ENCODE assay signal across 31 mouse cellular contexts in the genomic region with DNA sequence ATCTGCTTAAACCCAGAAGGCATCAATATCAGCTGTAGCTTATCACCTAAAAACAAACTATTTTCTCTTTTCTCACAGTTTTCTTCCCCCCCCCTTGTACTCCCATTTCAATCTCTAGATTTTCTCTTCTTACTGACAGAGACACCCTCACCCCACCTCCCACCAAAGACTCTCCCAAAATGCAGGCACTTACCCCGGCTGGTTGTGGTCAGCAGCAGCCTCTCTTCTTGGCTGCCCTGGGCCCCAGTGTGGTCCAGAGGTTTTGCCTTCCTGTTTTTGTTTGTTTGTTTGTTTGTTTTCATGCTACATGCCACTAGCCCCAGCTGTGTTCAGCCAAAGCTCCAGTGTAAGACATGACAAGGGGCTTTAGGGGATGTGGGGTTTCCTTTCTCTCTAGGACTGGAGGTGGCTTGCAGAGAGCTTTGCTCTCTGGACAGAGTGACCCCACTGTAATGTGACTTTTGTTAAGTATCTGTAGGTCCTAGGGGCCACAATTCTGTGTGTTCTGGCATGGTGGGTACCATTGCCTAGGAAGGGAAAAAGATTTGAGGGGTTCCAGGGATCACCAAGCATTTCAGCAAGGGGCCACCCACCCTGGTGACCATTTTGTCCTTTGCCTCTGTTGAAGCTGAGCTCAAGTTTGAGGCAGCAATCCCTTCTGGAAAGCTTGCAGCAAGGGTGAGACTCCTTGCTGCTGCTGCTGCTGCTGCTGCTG. TPM values are rescaled to one million over a fixed set of nuclear protein-coding genes. Genes with fewer than 3 reads are reported as not detected.
A peak's percentile ranks its signal among the peaks of the same experiment; 100 is the strongest.
DNase-seq lines count a peak whose midpoint lies in the region; ATAC-seq lines count a peak whose summit lies in the region.
"Had no signal": no experiment of that assay in that cellular context is flagged by ENCODE, and none has a peak within 500 bp of the region (broad histone marks: within the 10 kb centered on the region; RNA-seq: fewer than 3 reads in every experiment).

No protein-coding gene starts in this region.

- DNase-seq in adrenal gland, adult (ENCODE audit: inconsistent age in 2 of 2, low spot score in 1 of 2) = peak; percentile 9 to 52
- no peak for DNase-seq in adrenal gland, postnatal 14 days
- peak; percentile 34 for DNase-seq in hindbrain, embryonic 10.5 days (ENCODE audit: low spot score)
- DNase-seq in hindbrain, embryonic 14.5 days (ENCODE audit: low spot score) = no peak
- DNase-seq in kidney, adult 8-10 months = no peak
- DNase-seq: cerebellum, adult 2 months; cerebellum, postnatal 25 days; gastrocnemius, postnatal 25 days; heart, adult 18-20 months; heart, postnatal 10 days; layer of hippocampus, adult 9-11 months; thymus, adult 18-20 months; thymus, postnatal 36 days had no signal

- H3K27me3 ChIP-seq in hindbrain, embryonic 10.5 days (ENCODE audit: insufficient read depth, poor library complexity, severe bottlenecking) = peaks cover 100% of the 10 kb centered on the region
- H3K27me3 ChIP-seq in hindbrain, embryonic 14.5 days (ENCODE audit: control insufficient read depth, insufficient read depth, low read length) = peaks cover 100% of the 10 kb centered on the region
- H3K27me3 ChIP-seq in kidney, embryonic 16.5 days (ENCODE audit: insufficient read depth, low read length) = no peaks in the 10 kb centered on the region; the same call in 1 of the 2 replicates
- H3K27me3 ChIP-seq in neural tube, embryonic 12.5 days (replicated peaks) = peaks cover 17% of the 10 kb centered on the region

- H3K4me2 ChIP-seq in hindbrain, embryonic 14.5 days (replicated peaks) = no peak overlapping the region
- no peak overlapping the region for H3K4me2 ChIP-seq in kidney, embryonic 16.5 days (replicated peaks; ENCODE audit: low read depth, low read length)
- H3K4me2 ChIP-seq in neural tube, embryonic 12.5 days (replicated peaks) = peak overlapping the region; percentile 100
- H3K4me2 ChIP-seq: heart, embryonic 12.5 days; hindbrain, embryonic 15.5 days; intestine, embryonic 15.5 days; limb, embryonic 15.5 days; stomach, embryonic 15.5 days had no signal

- H3K36me3 ChIP-seq in hindbrain, embryonic 10.5 days = no peaks in the 10 kb centered on the region
- H3K36me3 ChIP-seq in hindbrain, embryonic 14.5 days (replicated peaks; ENCODE audit: control insufficient read depth, insufficient read depth) = no peaks in the 10 kb centered on the region
- H3K36me3 ChIP-seq in kidney, embryonic 16.5 days (ENCODE audit: insufficient read depth, low read length) = peaks cover 9% of the 10 kb centered on the region; the same call in 1 of the 2 replicates
- no peaks in the 10 kb centered on the region for H3K36me3 ChIP-seq in neural tube, embryonic 12.5 days
- H3K36me3 ChIP-seq: embryonic facial prominence, embryonic 10.5 days; forebrain, embryonic 10.5 days; heart, embryonic 12.5 days; hindbrain, embryonic 15.5 days; intestine, embryonic 15.5 days; limb, embryonic 15.5 days; stomach, embryonic 15.5 days had no signal

- no peak overlapping the region for H3K27ac ChIP-seq in hindbrain, embryonic 10.5 days
- H3K27ac ChIP-seq in hindbrain, embryonic 14.5 days = no peak overlapping the region
- H3K27ac ChIP-seq in kidney, embryonic 16.5 days (ENCODE audit: low read length) = no peak overlapping the region
- peak overlapping the region; percentile 11; the same call in 1 of the 2 replicates for H3K27ac ChIP-seq in neural tube, embryonic 12.5 days
- H3K27ac ChIP-seq: embryonic facial prominence, embryonic 10.5 days; forebrain, embryonic 10.5 days; hindbrain, embryonic 15.5 days; intestine, embryonic 15.5 days; limb, embryonic 15.5 days; macrophage; stomach, embryonic 15.5 days had no signal

- H3K9ac ChIP-seq in hindbrain, embryonic 14.5 days = no peak overlapping the region
- peak overlapping the region; percentile 51 for H3K9ac ChIP-seq in kidney, embryonic 16.5 days (replicated peaks; ENCODE audit: low read length)
- H3K9ac ChIP-seq in neural tube, embryonic 12.5 days = peak overlapping the region; percentile 100
- H3K9ac ChIP-seq: heart, embryonic 12.5 days; hindbrain, embryonic 15.5 days; intestine, embryonic 15.5 days; limb, embryonic 15.5 days; stomach, embryonic 15.5 days had no signal

- H3K9me3 ChIP-seq in hindbrain, embryonic 10.5 days = no peaks in the 10 kb centered on the region
- H3K9me3 ChIP-seq in hindbrain, embryonic 14.5 days (ENCODE audit: control insufficient read depth, low read length) = no peaks in the 10 kb centered on the region
- no peaks in the 10 kb centered on the region for H3K9me3 ChIP-seq in kidney, embryonic 16.5 days (ENCODE audit: low read length)
- H3K9me3 ChIP-seq in neural tube, embryonic 12.5 days = no peaks in the 10 kb centered on the region
- H3K9me3 ChIP-seq: embryonic facial prominence, embryonic 10.5 days; forebrain, embryonic 10.5 days; heart, embryonic 12.5 days; hindbrain, embryonic 15.5 days; intestine, embryonic 15.5 days; limb, embryonic 15.5 days; stomach, embryonic 15.5 days had no signal

- peaks cover 14% of the 10 kb centered on the region for H3K4me1 ChIP-seq in hindbrain, embryonic 10.5 days (replicated peaks)
- no peaks in the 10 kb centered on the region for H3K4me1 ChIP-seq in hindbrain, embryonic 14.5 days (replicated peaks; ENCODE audit: control insufficient read depth, insufficient read depth, low read length)
- H3K4me1 ChIP-seq in kidney, embryonic 16.5 days (ENCODE audit: insufficient read depth, low read length) = peaks cover 65% of the 10 kb centered on the region
- H3K4me1 ChIP-seq in neural tube, embryonic 12.5 days = peaks cover 71% of the 10 kb centered on the region

- ATAC-seq in hindbrain, embryonic 14.5 days (ENCODE audit: low FRiP score) = no peak
- no peak for ATAC-seq in kidney, embryonic 16.5 days (ENCODE audit: low FRiP score, low TSS enrichment)
- no peak for ATAC-seq in neural tube, embryonic 12.5 days (ENCODE audit: low FRiP score, low read depth)
- ATAC-seq in erythroid progenitor cell, adult 5-6 weeks (replicated peaks; ENCODE audit: low FRiP score, poor library complexity, severe bottlenecking) = no peak
- ATAC-seq: activated CD4-positive, CD25-positive, alpha-beta regulatory T cell, adult 4 months; intestine, embryonic 15.5 days; lung, postnatal 0 days had no signal

- no peak overlapping the region for H3K4me3 ChIP-seq in hindbrain, embryonic 10.5 days
- no peak overlapping the region for H3K4me3 ChIP-seq in hindbrain, embryonic 14.5 days (replicated peaks; ENCODE audit: low read length)
- no peak overlapping the region for H3K4me3 ChIP-seq in kidney, embryonic 16.5 days (ENCODE audit: low read length)
- 0 out of 2 replicates have a peak overlapping the region, but pooled peaks have one; percentile 9 for H3K4me3 ChIP-seq in neural tube, embryonic 12.5 days
- H3K4me3 ChIP-seq: embryonic facial prominence, embryonic 10.5 days; forebrain, embryonic 10.5 days; heart, embryonic 12.5 days; hindbrain, embryonic 15.5 days; intestine, embryonic 15.5 days; limb, embryonic 15.5 days; stomach, embryonic 15.5 days had no signal

- 0% methylated on average over 1 of the region's 1 CpGs for WGBS in hindbrain, embryonic 10.5 days
- 0% methylated on average over 1 of the region's 1 CpGs for WGBS in hindbrain, embryonic 14.5 days
- WGBS in kidney, embryonic 16.5 days = 64% methylated on average over 1 of the region's 1 CpGs
- 16% methylated on average over 1 of the region's 1 CpGs for WGBS in neural tube, embryonic 12.5 days

RNA-seq across cellular contexts. Expression of gene Hoxb9, which starts 3.1 kb away (rescaled TPM):
- 99.3 and 156 TPM in 2 replicates for total RNA-seq in adrenal gland, postnatal 14 days (2021)
- polyA plus RNA-seq in hindbrain, embryonic 10.5 days (2016; fragmentation: Nextera tagmentation; extraction: Ambion mirVana) = not detected in 2 replicates
- polyA plus RNA-seq in hindbrain, embryonic 14.5 days (2014; fragmentation: Nextera tagmentation; extraction: Ambion mirVana) = 10.7 and 22.4 TPM in 2 replicates
- polyA plus RNA-seq in kidney, embryonic 16.5 days (2015; fragmentation: Nextera tagmentation; extraction: Ambion mirVana) = 21.5 and 24.5 TPM in 2 replicates
- 76.1 and 90.5 TPM in 2 replicates for polyA plus RNA-seq in neural tube, embryonic 12.5 days (2016; fragmentation: Nextera tagmentation; extraction: Ambion mirVana)
- not detected in 2 replicates for total RNA-seq in erythroid progenitor cell, adult 5-6 weeks (2015; ENCODE audit: low replicate concordance)
- not detected in 2 replicates for total RNA-seq in erythroid progenitor cell, adult 5-6 weeks (2017; ENCODE audit: low replicate concordance)
- total RNA-seq: heart, adult 18-20 months; heart, postnatal 10 days; left cerebral cortex, adult 18-20 months; left cerebral cortex, postnatal 25 days; monocyte, adult 5-6 weeks; neutrophil, adult 5-6 weeks had no signal
- polyA plus RNA-seq: cerebellum, adult 2 months; embryonic facial prominence, embryonic 10.5 days; forebrain, embryonic 10.5 days; liver, embryonic 16.5 days; lung, postnatal 0 days; macrophage had no signal

RNA-seq across cellular contexts. Expression of gene Hoxb8, which starts 13.5 kb away (rescaled TPM):
- total RNA-seq in adrenal gland, postnatal 14 days (2021) = 56.7 and 59.4 TPM in 2 replicates
- 0.08 TPM in 1 of 2 replicates, not detected in the other for polyA plus RNA-seq in hindbrain, embryonic 10.5 days (2016; fragmentation: Nextera tagmentation; extraction: Ambion mirVana)
- polyA plus RNA-seq in hindbrain, embryonic 14.5 days (2014; fragmentation: Nextera tagmentation; extraction: Ambion mirVana) = 41.2 and 50.6 TPM in 2 replicates
- polyA plus RNA-seq in kidney, embryonic 16.5 days (2015; fragmentation: Nextera tagmentation; extraction: Ambion mirVana) = 9.5 and 12.9 TPM in 2 replicates
- polyA plus RNA-seq in neural tube, embryonic 12.5 days (2016; fragmentation: Nextera tagmentation; extraction: Ambion mirVana) = 35.7 and 53.3 TPM in 2 replicates
- total RNA-seq in erythroid progenitor cell, adult 5-6 weeks (2015; ENCODE audit: low replicate concordance) = not detected in 2 replicates
- not detected in 2 replicates for total RNA-seq in erythroid progenitor cell, adult 5-6 weeks (2017; ENCODE audit: low replicate concordance)
- total RNA-seq: heart, adult 18-20 months; heart, postnatal 10 days; left cerebral cortex, adult 18-20 months; left cerebral cortex, postnatal 25 days; monocyte, adult 5-6 weeks; neutrophil, adult 5-6 weeks had no signal
- polyA plus RNA-seq: activated CD4-positive, CD25-positive, alpha-beta regulatory T cell, adult 4 months; embryonic facial prominence, embryonic 10.5 days; forebrain, embryonic 10.5 days; heart, embryonic 12.5 days; liver, embryonic 16.5 days; macrophage had no signal

RNA-seq across cellular contexts. Expression of gene Hoxb7, which starts 18.2 kb away (rescaled TPM):
- total RNA-seq in adrenal gland, postnatal 14 days (2021) = 34.3 and 37.8 TPM in 2 replicates
- polyA plus RNA-seq in hindbrain, embryonic 10.5 days (2016; fragmentation: Nextera tagmentation; extraction: Ambion mirVana) = not detected in 2 replicates
- 40.8 and 45.6 TPM in 2 replicates for polyA plus RNA-seq in hindbrain, embryonic 14.5 days (2014; fragmentation: Nextera tagmentation; extraction: Ambion mirVana)
- polyA plus RNA-seq in kidney, embryonic 16.5 days (2015; fragmentation: Nextera tagmentation; extraction: Ambion mirVana) = 60.9 and 68.3 TPM in 2 replicates
- polyA plus RNA-seq in neural tube, embryonic 12.5 days (2016; fragmentation: Nextera tagmentation; extraction: Ambion mirVana) = 97.1 and 101 TPM in 2 replicates
- not detected in 2 replicates for total RNA-seq in erythroid progenitor cell, adult 5-6 weeks (2015; ENCODE audit: low replicate concordance)
- not detected in 2 replicates for total RNA-seq in erythroid progenitor cell, adult 5-6 weeks (2017; ENCODE audit: low replicate concordance)
- total RNA-seq: heart, adult 18-20 months; heart, postnatal 10 days; left cerebral cortex, adult 18-20 months; left cerebral cortex, postnatal 25 days; monocyte, adult 5-6 weeks; neutrophil, adult 5-6 weeks had no signal
- polyA plus RNA-seq: activated CD4-positive, CD25-positive, alpha-beta regulatory T cell, adult 4 months; cerebellum, adult 2 months; embryonic facial prominence, embryonic 10.5 days; forebrain, embryonic 10.5 days; macrophage had no signal

RNA-seq across cellular contexts. Expression of gene Hoxb6, which starts 24.1 kb away (rescaled TPM):
- total RNA-seq in adrenal gland, postnatal 14 days (2021) = 35.7 and 39.8 TPM in 2 replicates
- 0.31 TPM in 1 of 2 replicates, not detected in the other for polyA plus RNA-seq in hindbrain, embryonic 10.5 days (2016; fragmentation: Nextera tagmentation; extraction: Ambion mirVana)
- polyA plus RNA-seq in hindbrain, embryonic 14.5 days (2014; fragmentation: Nextera tagmentation; extraction: Ambion mirVana) = 71.4 and 90.1 TPM in 2 replicates
- polyA plus RNA-seq in kidney, embryonic 16.5 days (2015; fragmentation: Nextera tagmentation; extraction: Ambion mirVana) = 50.3 and 55.7 TPM in 2 replicates
- polyA plus RNA-seq in neural tube, embryonic 12.5 days (2016; fragmentation: Nextera tagmentation; extraction: Ambion mirVana) = 145 and 151 TPM in 2 replicates
- not detected in 2 replicates for total RNA-seq in erythroid progenitor cell, adult 5-6 weeks (2015; ENCODE audit: low replicate concordance)
- total RNA-seq in erythroid progenitor cell, adult 5-6 weeks (2017; ENCODE audit: low replicate concordance) = not detected in 2 replicates
- total RNA-seq: heart, adult 18-20 months; heart, postnatal 10 days; left cerebral cortex, adult 18-20 months; left cerebral cortex, postnatal 25 days; monocyte, adult 5-6 weeks; neutrophil, adult 5-6 weeks had no signal
- polyA plus RNA-seq: activated CD4-positive, CD25-positive, alpha-beta regulatory T cell, adult 4 months; embryonic facial prominence, embryonic 10.5 days; forebrain, embryonic 10.5 days; heart, embryonic 12.5 days; macrophage had no signal

RNA-seq across cellular contexts. Expression of gene Hoxb5, which starts 34.9 kb away (rescaled TPM):
- 17.1 and 18.7 TPM in 2 replicates for total RNA-seq in adrenal gland, postnatal 14 days (2021)
- polyA plus RNA-seq in hindbrain, embryonic 10.5 days (2016; fragmentation: Nextera tagmentation; extraction: Ambion mirVana) = 0.14 and 6.3 TPM in 2 replicates
- polyA plus RNA-seq in hindbrain, embryonic 14.5 days (2014; fragmentation: Nextera tagmentation; extraction: Ambion mirVana) = 140 and 157 TPM in 2 replicates
- 19.2 and 24.3 TPM in 2 replicates for polyA plus RNA-seq in kidney, embryonic 16.5 days (2015; fragmentation: Nextera tagmentation; extraction: Ambion mirVana)
- 79.2 and 94.7 TPM in 2 replicates for polyA plus RNA-seq in neural tube, embryonic 12.5 days (2016; fragmentation: Nextera tagmentation; extraction: Ambion mirVana)
- total RNA-seq in erythroid progenitor cell, adult 5-6 weeks (2015; ENCODE audit: low replicate concordance) = not detected in 2 replicates
- total RNA-seq in erythroid progenitor cell, adult 5-6 weeks (2017; ENCODE audit: low replicate concordance) = not detected in 2 replicates
- total RNA-seq: left cerebral cortex, adult 18-20 months; left cerebral cortex, postnatal 25 days; monocyte, adult 5-6 weeks; neutrophil, adult 5-6 weeks had no signal
- polyA plus RNA-seq: activated CD4-positive, CD25-positive, alpha-beta regulatory T cell, adult 4 months; forebrain, embryonic 10.5 days; macrophage had no signal

Comparison
In these comparisons a context has a peak if more than half of its experiments do, and no peak if none do; other contexts are left out.
1. DNase-seq: peak in adrenal gland, adult (2 of 2) and hindbrain, embryonic 10.5 days (single experiment); none in adrenal gland, postnatal 14 days (single experiment), hindbrain, embryonic 14.5 days (single experiment) and kidney, adult 8-10 months (0 of 2).
2. RNA of gene Hoxb9, which starts 3.1 kb away (polyA plus RNA-seq): 76.1 to 90.5 TPM in neural tube, embryonic 12.5 days, 10.7 to 22.4 TPM in hindbrain, embryonic 14.5 days and 21.5 to 24.5 TPM in kidney, embryonic 16.5 days; not detected in hindbrain, embryonic 10.5 days; every median in the first group is over 10 times any median in the second.
3. RNA of gene Hoxb7, which starts 18.2 kb away (polyA plus RNA-seq): 97.1 to 101 TPM in neural tube, embryonic 12.5 days, 60.9 to 68.3 TPM in kidney, embryonic 16.5 days and 40.8 to 45.6 TPM in hindbrain, embryonic 14.5 days; not detected in hindbrain, embryonic 10.5 days; every median in the first group is over 10 times any median in the second.